Mouse (Mus musculus) urinary bladder, postnatal 36 days (tissue): ENCODE measurements around the gene Hdac7.

ENCODE experiments used
- DNase-seq, 2 experiments: peaks; one replicate each; pipeline ENCODE4 v3.0.0; 2022; ENCODE audit warnings: low spot score in 2 of 2, mixed read lengths in 1 of 2

The Hdac7 gene

DNA sequence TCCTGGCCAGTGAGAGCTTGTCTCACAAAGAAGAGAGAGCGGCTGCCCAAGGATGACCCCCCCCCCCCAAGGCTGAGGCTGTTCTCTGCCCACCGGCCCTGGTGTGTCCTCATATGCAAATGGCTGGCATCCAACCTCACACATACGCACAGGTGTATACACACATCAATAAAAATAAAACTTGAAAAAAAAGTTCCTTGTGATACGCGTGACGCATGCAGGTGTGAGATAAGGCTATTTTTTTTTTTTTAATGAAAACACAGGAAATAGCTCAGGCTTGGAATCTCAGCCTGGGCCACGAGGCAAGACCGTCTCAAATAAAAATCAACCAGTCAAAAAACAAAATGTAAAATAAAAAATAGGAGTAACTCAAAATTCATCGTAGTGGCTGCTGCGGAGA lies 98.0 kb downstream of the Hdac7 start:
- no peak for DNase-seq

DNA sequence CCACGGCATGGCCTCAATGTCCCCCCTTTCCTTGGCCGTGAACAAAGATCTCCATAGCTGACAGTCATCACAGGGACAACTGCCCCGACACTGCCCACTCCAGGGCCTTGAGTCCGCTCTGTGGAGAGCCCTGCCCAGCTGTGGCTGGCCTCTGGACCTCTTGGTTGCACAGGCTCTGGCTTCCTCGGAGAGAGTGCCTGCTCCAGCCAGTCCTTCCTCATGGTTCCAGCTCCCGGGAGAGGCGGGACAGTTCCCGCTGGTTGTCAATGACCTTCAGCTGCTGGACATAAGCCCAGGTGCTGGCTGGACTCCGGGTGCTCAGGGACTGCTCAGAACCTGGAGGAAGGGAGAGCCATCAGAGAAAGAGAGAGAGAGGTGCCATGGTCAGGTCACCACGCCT lies 99.0 kb downstream of the Hdac7 start:
- peak in 1 of 2 experiments; percentile 41 for DNase-seq

DNA sequence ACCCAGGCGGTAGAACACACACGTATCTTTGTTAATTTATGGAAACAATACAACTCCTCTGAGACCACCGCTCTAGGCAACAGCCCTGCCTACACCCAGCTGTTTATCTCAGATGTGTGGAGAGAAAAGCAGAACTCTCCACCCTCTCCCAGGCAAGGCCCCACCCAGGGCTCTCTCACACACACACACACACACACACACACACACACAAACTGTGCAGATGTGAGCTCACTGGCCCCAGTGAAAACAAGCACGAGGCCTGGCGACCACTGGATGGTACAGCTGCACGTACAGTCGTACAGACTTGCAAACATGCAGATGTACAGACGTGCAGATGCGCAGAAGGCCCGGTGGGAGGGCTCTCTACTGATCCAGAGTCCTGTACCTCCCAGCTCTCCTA lies 99.4 kb downstream of the Hdac7 start:
- no peak for DNase-seq

DNA sequence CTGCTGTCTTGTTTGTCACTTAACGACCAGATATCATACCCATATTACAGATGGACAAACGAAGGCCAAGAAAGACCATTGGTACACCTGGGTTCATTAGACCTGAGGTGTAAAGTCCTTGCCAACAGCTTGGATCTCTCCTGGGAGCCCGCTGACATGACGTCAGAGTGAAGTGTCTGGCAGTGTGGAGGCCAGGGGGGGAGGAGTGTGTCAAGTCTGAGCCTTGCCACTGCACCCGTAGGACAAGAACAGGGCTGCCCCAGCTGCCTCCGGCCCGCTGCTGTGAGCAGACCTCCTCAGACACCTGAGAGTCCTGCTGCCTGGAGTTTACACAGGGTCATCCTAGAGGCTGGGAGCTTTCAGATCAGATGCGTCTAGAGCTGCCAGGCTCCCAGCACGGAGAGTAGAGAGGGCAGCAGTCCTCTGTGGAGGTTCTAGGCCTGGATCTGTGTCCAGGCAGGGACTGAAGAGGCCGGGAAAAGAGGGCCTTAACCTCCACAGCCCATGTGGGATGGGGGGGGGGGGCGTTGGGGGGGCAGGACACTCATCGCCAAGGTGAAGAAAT lies 100.3 kb downstream of the Hdac7 start:
- DNase-seq = no peak

DNA sequence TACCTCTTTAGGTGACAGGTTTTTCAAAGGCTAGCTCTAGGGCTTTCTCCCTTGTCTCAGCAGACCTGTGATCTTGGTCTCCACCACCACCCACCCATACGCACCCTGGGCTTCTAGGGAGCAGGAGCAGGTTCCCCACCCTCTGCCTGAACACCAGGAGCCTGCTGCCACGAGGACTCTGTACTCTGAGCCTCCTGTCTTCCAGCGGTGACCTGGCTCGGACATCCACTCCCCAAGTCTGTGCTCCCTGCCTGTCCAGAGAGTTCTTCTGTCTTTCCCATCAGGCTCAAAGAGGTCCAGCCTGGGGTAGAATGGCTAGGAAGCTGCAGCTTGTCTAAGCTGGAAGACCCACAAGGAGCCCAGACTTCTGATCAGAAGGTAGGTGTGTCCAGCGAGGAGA lies 101.1 kb downstream of the Hdac7 start:
- DNase-seq = no peak
